ENCODE assay signal across 35 mouse cellular contexts in genomic region chr12:112100106-112100505, GRCm38 (mm10). TPM values are rescaled to one million over a fixed set of nuclear protein-coding genes. Genes with fewer than 3 reads are reported as not detected.
"Had no signal": no experiment of that assay in that cellular context is flagged by ENCODE, and none has a peak within 500 bp of the region (broad histone marks: within the 10 kb centered on the region; RNA-seq: fewer than 3 reads in every experiment).

No protein-coding gene starts in this region.

- H3K9ac ChIP-seq: limb, embryonic 12.5 days; limb, embryonic 13.5 days; limb, embryonic 15.5 days; liver, embryonic 12.5 days; liver, embryonic 13.5 days; liver, embryonic 14.5 days; liver, embryonic 15.5 days; liver, postnatal 0 days; lung, embryonic 14.5 days; lung, embryonic 15.5 days; midbrain, embryonic 12.5 days; midbrain, embryonic 13.5 days; midbrain, embryonic 15.5 days had no signal

- H3K9me3 ChIP-seq: limb, embryonic 10.5 days; limb, embryonic 12.5 days; limb, embryonic 13.5 days; limb, embryonic 15.5 days; liver, embryonic 12.5 days; liver, embryonic 13.5 days; liver, embryonic 15.5 days; lung, embryonic 15.5 days; megakaryocyte, embryonic 14.5 days; midbrain, embryonic 10.5 days; midbrain, embryonic 12.5 days; midbrain, embryonic 13.5 days; midbrain, embryonic 15.5 days had no signal

- H3K27ac ChIP-seq: limb, embryonic 10.5 days; limb, embryonic 12.5 days; limb, embryonic 13.5 days; limb, embryonic 15.5 days; liver, embryonic 12.5 days; liver, embryonic 13.5 days; liver, embryonic 14.5 days; liver, embryonic 15.5 days; lung, embryonic 15.5 days; macrophage; midbrain, embryonic 10.5 days; midbrain, embryonic 12.5 days; midbrain, embryonic 13.5 days; midbrain, embryonic 15.5 days had no signal

- H3K4me2 ChIP-seq: limb, embryonic 12.5 days; limb, embryonic 13.5 days; limb, embryonic 15.5 days; liver, embryonic 11.5 days; liver, embryonic 12.5 days; liver, embryonic 13.5 days; liver, embryonic 15.5 days; lung, embryonic 14.5 days; lung, embryonic 15.5 days; midbrain, embryonic 11.5 days; midbrain, embryonic 12.5 days; midbrain, embryonic 13.5 days; midbrain, embryonic 15.5 days had no signal

- H3K36me3 ChIP-seq: limb, embryonic 10.5 days; limb, embryonic 12.5 days; limb, embryonic 13.5 days; limb, embryonic 15.5 days; liver, embryonic 12.5 days; liver, embryonic 13.5 days; liver, embryonic 15.5 days; lung, embryonic 15.5 days; midbrain, embryonic 10.5 days; midbrain, embryonic 12.5 days; midbrain, embryonic 13.5 days; midbrain, embryonic 15.5 days had no signal

- H3K27me3 ChIP-seq: limb, embryonic 13.5 days; limb, embryonic 15.5 days; liver, embryonic 13.5 days; lung, embryonic 15.5 days; midbrain, embryonic 12.5 days; midbrain, embryonic 13.5 days; midbrain, embryonic 15.5 days had no signal

- DNase-seq: left cerebral cortex, postnatal 4 days; liver; liver, embryonic 13.5 days; liver, postnatal 0 days; lung, adult 18-20 months; lung, adult 2 months; lung, embryonic 14.5 days; lung, postnatal 10 days; lung, postnatal 14 days; lung, postnatal 36 days; lung, postnatal 4 days; midbrain, embryonic 14.5 days had no signal

- H3K4me1 ChIP-seq: limb, embryonic 12.5 days; midbrain, embryonic 10.5 days; midbrain, embryonic 12.5 days; midbrain, embryonic 13.5 days; midbrain, embryonic 15.5 days had no signal

- ATAC-seq: liver, embryonic 12.5 days; liver, postnatal 0 days; lung, postnatal 0 days; midbrain, embryonic 13.5 days; midbrain, embryonic 15.5 days; midbrain, embryonic 16.5 days had no signal

- H3K4me3 ChIP-seq: limb, embryonic 10.5 days; limb, embryonic 12.5 days; limb, embryonic 13.5 days; limb, embryonic 15.5 days; liver, embryonic 12.5 days; liver, embryonic 13.5 days; liver, embryonic 15.5 days; lung, embryonic 15.5 days; megakaryocyte, embryonic 14.5 days; midbrain, embryonic 10.5 days; midbrain, embryonic 12.5 days; midbrain, embryonic 13.5 days; midbrain, embryonic 15.5 days; myocyte had no signal

RNA-seq across cellular contexts. Expression of gene Aspg, which starts 6.4 kb away (rescaled TPM):
- total RNA-seq: megakaryocyte progenitor cell, adult 5-6 weeks; megakaryocyte, adult 5-6 weeks; megakaryocyte-erythroid progenitor cell, adult 5-6 weeks; monocyte, adult 5-6 weeks had no signal
- polyA plus RNA-seq: macrophage; midbrain, embryonic 14.5 days had no signal

RNA-seq across cellular contexts. Expression of gene Kif26a, which starts 45.9 kb away (rescaled TPM):
- total RNA-seq: megakaryocyte progenitor cell, adult 5-6 weeks; megakaryocyte, adult 5-6 weeks; megakaryocyte-erythroid progenitor cell, adult 5-6 weeks; monocyte, adult 5-6 weeks had no signal
- polyA plus RNA-seq: macrophage had no signal
